Mouse (Mus musculus): ENCODE data around the gene Senp7.

GRCm38 (mm10) chr16:56019660-56020059, 28.5 kb upstream of the Senp7 start:
- no peak for TF ChIP-seq CTCF (IDR thresholded peaks at IDR 0.05; ENCODE audit: extremely low read depth, insufficient read depth, low read length)
- no peak for TF ChIP-seq POLR2A (IDR thresholded peaks at IDR 0.05; ENCODE audit: extremely low read depth, insufficient read depth, low read length)
